Mouse (Mus musculus): ENCODE measurements around the gene Actr10.

Actr10 gene

DNA sequence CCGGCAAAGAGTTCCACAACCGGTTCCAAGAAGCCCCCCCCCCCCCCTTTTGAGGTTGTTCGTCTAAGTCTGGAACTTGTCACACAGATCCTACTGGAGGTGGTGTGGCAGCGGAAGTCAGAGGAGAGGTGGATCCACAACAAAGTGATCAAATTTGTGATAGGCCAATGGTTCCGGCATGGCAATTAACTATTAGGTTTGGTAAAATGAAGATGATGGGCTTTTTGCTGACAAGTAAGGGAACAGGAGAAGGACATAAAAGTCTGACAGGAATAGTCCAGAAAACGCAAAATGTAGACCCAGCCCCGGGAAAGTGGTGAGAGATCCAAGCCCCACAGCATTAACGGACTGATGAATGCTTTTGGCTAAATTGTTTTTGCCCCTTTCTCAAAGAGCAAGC, 29.9 kb downstream of the Actr10 start:
- no peak for DNase-seq (ENCODE audit: low spot score in 2 of 2)

DNA sequence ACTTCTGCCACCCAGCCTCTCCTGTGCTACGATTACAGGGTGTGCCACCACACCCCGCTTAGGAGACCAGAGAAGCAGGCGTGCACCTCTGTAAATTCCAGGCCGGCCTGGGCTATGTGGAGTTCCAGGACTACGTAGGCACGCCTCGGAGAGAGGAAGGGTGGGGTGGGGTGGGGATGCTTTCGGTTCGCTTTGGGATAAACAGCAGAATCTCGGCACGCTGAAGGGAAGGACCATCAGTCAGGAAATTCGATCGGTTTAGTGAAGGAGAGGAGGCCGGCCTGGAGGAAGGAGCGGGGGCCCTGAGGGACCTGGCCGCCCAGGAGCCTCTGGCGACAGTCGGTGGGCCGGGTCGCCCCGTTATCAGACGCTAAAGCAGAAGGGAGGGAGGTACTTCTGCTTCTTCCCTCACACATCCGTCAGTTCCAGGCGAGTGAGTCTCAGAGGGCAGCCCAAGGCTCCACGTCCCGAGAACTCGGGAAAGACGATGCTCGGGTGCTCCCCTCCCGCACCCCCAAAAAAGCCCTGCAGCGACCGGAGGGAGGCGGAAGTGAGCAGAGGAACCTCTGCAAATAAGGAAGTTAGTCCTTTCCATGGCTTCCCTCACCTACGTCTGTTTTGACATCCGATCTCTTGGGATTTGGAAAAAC, 30.6 kb downstream of the Actr10 start:
- DNase-seq (ENCODE audit: low spot score in 2 of 2) = peak; percentile 73 to 81

DNA sequence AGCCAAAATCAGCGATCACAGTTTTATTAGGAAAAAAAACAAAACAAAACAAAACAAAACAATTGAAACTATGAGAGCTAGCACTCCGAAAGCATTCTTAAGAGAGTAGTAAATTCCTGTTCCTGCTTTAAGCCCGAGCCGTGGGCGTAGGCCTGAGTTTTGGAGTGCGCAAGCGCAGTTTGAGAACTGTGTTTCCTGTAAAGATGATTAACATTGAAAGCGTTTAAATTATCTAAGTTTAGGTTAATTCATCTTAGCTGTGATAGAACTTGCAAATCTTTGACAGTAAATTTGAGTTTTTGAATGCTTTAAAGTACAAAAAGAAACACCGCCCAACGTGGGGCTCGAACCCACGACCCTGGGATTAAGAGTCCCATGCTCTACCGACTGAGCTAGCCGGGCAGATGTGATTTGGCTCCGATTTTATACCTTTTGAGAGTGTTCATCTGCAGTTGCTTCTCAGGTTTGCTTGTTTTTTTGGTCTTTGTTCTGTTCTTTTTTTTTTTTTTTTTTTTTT, 31.2 kb downstream of the Actr10 start:
- peak; percentile 91 to 94 for DNase-seq (ENCODE audit: low spot score in 2 of 2)

DNA sequence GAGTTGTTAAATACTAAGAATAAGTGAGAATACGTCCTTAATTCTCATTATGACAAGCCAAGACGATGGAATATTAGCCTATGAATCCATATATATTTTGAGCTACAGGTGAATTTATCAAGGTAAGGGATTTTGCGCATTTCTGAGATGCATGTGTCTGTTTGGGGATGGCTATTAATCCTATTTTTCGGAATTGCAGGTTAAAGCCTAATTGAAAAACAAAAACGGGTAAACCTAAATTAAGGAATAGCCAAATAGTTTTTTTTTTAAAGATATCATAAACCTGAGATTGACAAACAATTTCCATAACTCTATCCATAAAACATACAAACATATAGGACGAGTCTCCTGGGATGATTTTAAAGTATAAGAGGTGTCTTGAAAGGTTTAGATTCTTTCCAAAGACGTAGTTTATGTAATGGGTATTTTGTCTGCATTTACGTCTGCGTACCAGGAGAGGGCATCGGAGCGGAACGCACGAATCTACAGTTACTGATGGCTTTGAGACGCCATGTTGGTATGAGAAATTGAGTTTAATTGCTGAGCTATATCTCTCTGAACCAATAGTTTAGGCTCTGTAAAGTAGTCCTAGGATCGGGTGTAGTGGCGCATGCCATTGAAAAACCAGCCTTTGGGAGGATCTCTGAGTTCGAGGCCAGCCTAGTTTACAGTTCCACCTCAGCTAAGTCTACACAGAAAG, 32.0 kb downstream of the Actr10 start:
- peak; percentile 42 to 58 for DNase-seq (ENCODE audit: low spot score in 2 of 2)

DNA sequence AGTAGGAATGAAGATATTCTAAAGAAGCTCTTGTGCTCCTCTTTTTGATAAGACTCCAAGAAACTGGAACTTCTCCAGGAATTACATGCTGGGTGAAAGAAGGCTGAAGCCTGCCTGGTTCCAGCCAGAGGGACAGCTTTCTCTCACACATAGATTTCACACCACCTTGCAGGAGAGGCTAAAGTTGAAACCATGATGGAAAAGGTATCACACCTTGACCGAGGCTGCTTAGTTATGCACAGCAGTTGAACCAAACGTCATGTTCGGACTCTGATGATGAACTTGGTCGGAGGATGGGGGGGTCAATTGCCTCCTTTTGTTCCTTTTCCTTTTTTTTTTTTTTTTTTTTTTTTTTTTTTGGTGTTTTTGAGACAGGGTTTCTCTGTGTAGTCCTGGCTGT, 36.2 kb downstream of the Actr10 start:
- DNase-seq (ENCODE audit: low spot score in 2 of 2) = no peak

DNA sequence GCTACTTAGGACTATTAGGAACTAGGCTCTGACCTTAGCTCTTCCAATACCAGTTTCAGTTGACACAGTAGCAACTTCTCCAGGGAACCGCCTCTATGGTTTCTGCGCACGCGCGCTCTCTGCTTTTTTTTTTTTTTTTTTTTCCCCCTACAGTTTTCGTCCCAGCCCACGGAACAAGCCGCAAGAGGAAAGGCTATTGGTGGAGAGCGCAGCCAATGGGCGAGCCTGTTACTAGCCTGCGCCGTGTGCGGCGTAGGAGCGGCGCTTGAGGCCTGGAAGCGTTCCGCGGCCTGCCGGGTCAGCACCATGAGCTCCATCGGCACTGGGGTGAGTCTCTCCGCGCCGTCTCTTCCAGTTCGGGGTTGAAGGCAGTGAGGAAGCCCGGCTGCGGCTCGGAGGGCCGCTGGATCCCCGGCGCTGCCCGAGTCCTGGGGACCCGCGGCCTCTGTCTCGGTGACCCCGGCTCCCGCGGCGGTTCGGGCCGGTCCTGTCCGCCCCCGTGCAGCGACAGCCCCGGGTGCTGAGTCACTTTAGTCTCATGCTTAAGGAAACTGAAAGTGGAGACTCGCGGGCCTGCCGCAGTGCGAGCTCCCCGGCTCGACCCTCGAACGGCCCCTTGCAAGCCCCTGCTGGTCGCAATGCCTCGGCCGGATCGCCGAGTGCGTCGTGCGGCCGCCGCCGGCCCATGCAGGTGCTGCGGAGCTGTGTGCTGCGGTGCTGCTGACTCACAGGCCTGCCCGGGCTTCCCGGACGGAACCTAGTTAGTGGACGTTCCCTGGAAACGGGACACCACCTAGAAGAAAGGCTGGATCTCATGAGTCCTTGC, 37.0 kb downstream of the Actr10 start, which contains the start of gene Psma3:
Gene Psma3, plus strand, starts transcription at position 181 of the 826 bp plus-strand sequence.
- peak; percentile 84 to 94 for DNase-seq (ENCODE audit: low spot score in 2 of 2)

DNA sequence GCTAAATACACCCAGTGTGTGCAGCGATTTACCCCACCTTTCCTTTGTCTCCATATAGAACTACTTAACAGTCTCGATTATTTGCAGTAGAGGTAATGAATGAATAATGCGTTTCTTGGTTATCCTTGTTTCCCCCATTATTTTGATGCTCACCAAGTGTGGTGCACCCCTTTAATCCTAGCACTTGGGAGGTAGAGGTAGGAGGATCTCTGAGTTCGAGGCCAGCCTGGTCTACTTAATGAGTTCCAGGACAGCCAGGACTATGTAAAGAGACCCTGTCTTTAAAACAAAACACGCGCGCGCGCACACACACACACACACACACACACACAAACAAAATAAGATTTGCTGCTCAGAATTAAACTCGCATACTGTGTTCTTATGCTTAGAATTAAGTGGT, 37.7 kb downstream of the Actr10 start:
- DNase-seq (ENCODE audit: low spot score in 2 of 2) = no peak

DNA sequence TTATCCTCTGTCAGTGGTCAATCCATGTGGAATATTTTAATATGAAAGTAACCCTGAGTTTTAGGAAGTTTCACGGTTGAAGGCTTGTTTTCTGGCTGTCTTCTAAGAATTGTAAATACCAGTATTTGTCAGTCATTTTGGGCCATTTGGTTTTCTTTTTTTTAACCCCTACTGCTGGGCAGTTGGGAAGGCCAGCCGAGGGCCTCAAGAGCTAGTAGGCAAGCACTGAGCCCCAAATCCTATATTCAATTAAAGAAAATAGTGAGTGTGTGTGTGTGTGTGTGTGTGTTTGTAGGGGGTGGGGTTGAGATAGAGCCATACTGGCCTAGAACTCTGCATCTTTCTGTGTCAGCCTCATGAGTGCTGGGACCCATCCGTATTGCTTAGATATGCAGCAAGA, 38.2 kb downstream of the Actr10 start:
- DNase-seq (ENCODE audit: low spot score in 2 of 2) = no peak

DNA sequence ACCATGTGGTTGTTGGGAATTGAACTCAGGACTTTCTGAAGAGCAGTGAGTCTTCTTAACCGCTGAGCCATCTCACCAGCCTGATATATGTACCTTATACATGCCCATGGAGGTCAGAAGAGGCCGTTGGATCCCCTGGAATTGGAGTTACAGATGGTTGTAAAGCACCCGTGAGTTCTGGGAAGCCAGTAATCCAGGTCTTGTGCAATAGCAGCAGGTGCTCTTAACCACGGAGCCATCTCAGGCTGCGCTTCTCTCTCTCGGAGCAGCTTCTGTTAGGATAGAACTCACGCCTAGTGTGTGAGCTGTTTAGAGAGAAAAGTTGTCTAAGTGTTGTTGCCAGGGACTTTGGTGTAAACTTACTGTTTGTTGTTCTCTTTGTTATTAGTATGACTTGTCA, 40.7 kb downstream of the Actr10 start:
- DNase-seq (ENCODE audit: low spot score in 2 of 2) = no peak

DNA sequence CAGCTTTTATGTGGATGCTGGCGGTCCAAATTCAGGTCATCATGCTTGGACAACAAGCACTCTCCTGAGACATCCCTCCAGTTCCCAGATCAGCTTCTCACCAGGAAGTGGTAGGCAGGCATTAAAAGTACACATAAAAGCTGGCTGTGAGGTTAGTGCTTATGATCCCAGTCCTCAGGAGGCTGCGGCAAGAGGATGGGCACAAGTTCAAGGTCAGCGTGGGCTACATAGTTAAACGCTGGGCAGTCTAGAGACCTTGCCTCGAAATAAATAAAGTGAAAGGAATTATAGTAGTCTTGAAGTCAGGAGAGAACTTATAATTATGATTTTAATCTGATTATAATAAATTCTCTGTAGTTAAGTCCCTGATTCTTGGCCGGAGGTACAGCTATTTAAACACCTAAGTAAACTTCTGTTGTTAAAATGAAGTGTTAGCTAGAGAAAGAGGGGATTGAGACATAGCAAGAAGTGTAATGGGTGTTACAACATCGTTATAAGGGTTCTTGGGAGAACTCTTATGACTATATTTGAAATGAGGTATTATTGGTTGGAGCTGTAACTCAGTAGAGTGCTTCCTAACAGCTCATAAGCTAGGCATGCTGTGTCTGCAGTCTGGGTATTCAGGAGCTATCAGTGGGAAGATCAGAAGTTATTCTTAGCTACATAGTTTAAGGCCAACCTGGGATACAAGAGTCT, 47.3 kb downstream of the Actr10 start:
- no peak for DNase-seq (ENCODE audit: low spot score in 2 of 2)

DNA sequence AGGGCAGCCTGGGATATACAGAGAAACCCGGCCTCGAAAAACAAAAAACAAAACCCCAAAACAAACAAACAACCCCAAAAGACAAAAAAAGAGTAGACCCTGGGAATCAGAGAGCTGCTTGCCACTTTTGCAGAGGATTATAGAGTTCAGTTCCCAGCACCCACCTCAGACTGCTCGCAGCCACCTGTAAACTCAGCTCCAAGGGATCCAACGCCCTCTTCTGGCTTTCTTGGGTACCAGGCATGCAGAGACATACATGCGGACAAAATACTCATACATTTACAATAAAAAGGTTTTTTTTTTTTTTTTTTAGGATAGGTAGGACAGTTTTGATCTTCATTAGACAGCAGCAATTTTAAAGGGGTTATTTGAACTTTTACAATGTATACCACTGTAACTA, 59.6 kb downstream of the Actr10 start:
- DNase-seq (ENCODE audit: low spot score in 2 of 2) = no peak

DNA sequence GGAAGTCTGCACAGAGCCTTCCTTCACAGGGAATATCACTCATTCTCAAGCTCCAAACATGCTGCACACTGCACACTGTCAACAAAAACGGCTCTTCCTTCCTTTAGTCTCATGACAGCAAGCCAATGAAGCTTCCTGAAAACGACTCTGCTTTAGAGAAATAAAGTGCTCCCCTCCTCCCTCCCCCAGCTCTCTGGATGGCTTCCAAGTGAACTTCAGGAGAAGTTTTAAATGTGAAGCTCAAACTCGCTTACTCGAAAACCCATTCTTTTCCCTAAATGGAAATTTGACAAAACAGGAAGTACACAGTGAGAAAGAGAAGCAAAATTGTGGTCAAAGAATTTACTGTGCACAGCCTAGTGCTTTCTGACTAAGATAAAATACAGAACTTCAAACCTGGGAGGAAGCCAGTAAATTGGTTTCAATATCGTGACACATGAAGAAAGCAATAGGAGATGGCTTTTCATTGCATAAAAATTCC, 61.8 kb downstream of the Actr10 start:
- no peak for DNase-seq (ENCODE audit: low spot score in 2 of 2)

DNA sequence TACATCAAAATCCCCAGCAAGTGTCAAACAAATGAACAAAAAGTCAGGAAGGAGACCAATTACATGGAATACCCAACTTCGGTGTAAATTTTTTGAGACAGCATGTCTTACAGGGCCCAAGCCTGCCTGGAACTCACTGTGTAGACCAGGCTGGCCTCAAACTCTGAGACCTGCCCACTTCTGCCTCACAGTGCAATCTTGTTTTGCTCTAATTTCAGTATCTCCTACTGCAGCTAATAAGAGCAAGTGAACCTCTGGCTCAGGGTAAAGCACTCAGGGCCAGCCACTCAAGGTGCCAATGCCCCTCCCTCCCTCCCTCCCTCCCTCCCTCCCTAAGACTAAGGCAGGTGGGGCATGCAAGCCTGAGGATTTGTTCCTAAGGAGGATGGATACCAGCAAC, 62.7 kb downstream of the Actr10 start:
- no peak for DNase-seq (ENCODE audit: low spot score in 2 of 2)

DNA sequence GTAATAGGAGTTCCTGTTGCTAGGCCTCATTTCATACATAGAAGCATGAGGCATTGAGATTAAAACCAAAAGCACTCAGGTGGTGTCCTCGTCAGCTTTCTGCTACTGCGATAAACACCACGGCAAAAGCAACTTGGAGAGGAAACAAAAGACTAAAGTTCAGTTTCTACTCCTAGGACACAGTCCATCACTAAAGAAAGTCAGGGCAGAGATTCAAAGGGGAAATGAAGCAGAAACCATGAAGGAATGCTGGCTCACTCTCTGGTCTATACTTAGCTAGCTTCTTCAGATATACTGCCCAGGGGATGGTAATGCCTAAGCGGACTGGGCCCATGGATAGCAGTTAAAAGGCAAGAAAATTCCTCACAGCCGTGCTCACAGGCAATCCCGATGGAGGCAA, 63.8 kb downstream of the Actr10 start:
- no peak for DNase-seq (ENCODE audit: low spot score in 2 of 2)

DNA sequence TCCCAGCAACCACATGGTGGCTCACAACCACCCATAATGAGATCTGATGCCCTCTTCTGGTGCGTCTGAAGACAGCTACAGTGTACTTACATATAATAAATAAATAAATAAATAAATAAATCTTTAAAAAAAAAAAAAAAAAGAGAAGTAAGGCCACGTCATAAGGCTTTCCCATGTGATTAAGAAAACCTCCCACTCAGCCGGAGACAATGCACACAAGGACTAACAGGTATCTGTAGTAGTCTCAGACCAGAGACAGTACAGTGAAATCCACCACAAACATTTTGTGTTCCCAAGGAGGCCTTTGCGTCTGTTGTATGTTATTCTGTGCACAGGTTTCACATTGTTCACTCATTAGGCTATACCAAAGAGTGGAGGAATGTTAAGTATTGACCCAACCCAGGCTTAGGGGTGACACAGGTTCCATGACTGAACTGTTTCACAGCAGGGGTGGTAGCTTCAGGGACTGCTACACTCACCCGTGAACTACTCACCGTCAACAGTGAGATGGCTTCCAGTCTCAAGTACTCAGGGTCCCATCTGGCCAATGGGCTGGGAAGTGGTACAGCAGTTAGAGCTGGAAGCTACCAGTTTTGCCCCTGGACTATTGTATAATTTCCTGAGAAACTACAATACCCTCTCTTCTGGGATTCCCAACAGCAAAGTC, 66.2 kb downstream of the Actr10 start:
- DNase-seq (ENCODE audit: low spot score in 2 of 2) = no peak

DNA sequence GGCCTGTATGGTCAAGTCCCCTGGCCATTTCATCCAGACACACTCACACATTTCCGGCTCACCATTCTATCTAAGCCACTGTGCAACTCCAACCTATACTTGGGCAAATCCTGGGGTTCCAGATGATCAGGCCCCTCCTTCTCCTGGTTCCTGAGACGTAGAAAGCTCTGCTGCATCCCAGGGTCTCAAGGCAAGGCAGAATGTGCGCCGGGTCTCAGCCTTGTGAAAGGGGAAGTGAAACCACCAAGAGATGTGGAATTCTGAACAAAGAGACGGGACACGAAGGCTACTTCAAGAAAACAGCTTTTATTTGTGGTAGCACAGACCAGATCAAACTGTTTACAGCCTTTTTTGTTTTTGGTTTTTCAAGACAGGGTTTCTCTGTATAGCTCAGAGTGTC, 68.5 kb downstream of the Actr10 start:
- no peak for DNase-seq (ENCODE audit: low spot score in 2 of 2)

DNA sequence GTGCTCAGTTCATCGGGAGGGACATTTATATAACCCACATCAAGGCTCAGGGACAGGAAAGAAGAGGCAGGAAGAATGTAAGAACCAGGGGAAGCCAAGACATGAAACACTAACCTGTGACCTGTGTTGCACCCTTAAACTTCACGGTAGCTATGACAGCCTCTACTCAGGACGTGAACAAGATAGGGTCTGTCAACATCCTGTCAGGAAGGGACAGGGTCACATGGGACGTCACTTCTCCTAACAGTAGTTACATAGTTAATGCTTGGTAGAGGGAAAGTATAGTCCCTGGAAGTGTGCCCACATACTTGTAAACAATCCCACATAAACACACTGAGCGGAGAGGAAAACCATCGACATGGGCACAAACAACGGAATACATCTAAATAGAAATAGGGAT, 69.2 kb downstream of the Actr10 start:
- DNase-seq (ENCODE audit: low spot score in 2 of 2) = no peak

DNA sequence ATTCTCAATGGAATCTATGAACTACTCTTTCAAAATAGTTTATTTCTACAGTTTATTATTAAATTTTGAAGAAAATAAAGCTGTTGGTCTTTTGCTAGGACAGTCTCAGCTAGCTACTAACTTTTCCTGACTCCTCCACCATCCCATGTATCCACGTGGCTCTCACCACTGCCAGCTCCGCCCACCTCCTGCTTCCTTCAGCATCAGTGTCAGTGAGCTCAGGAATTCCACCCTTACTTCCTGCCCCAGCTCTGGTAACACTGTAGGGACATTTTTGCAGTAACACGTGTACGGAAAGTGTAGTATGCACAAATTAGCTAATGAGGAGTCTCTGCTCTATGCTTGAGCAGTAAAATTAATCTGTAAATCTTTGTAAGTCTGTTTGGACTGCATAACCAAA, 72.1 kb downstream of the Actr10 start:
- DNase-seq (ENCODE audit: low spot score in 2 of 2) = no peak
